Mouse (Mus musculus) liver, embryonic 13.5 days (tissue): ENCODE measurements around the gene Hbb-bh1. TPM values are rescaled to one million over a fixed set of nuclear protein-coding genes. Genes with fewer than 3 reads are reported as not detected.
A peak's percentile ranks its signal among the peaks of the same experiment; 100 is the strongest.
"Not testable (repeated sequence)": the region's sequence is repeated elsewhere in the genome, so short reads cannot be mapped to it uniquely, and the experiment has no call there.

Source experiments
- ATAC-seq: fragments of 200-750 bp; cut with Nextera tagmentation; 2 replicates; pipeline ENCODE4 v1.8.0; 2017; ENCODE audit warnings: low read depth, mild to moderate bottlenecking, moderate number of reproducible peaks, moderate library complexity
- DNase-seq: peaks from one replicate; pipeline ENCODE4 v3.0.0; 2022
- H3K27ac ChIP-seq: fragments of 300-500 bp; sonication (generic); 2 replicates; pipeline ENCODE4 v1.5.1; 2015; ENCODE audit warnings: moderate library complexity, mild to moderate bottlenecking, inconsistent platforms
- H3K27me3 ChIP-seq: fragments of 300-500 bp; sonication (generic); 2 replicates; pipeline ENCODE4 v1.6.1; 2015; ENCODE audit warnings: mild to moderate bottlenecking, inconsistent platforms
- H3K36me3 ChIP-seq: fragments of 300-500 bp; sonication (generic); 2 replicates; pipeline ENCODE4 v1.6.1; 2015; ENCODE audit warnings: mild to moderate bottlenecking, inconsistent platforms
- H3K4me1 ChIP-seq: fragments of 300-500 bp; sonication (generic); replicated peaks from 2 replicates; pipeline ENCODE4 v1.6.1; 2015; ENCODE audit warnings: inconsistent platforms
- H3K4me2 ChIP-seq: fragments of 300-500 bp; sonication (generic); 2 replicates; pipeline ENCODE4 v1.6.1; 2015; ENCODE audit warnings: inconsistent platforms, mild to moderate bottlenecking, moderate library complexity
- H3K4me3 ChIP-seq: fragments of 300-500 bp; sonication (generic); replicated peaks from 2 replicates; pipeline ENCODE4 v1.5.1; 2015; ENCODE audit warnings: mild to moderate bottlenecking, inconsistent platforms
- H3K9ac ChIP-seq: fragments of 300-500 bp; sonication (generic); 2 replicates; pipeline ENCODE4 v1.6.1; 2015; ENCODE audit warnings: mild to moderate bottlenecking, inconsistent platforms
- H3K9me3 ChIP-seq: fragments of 300-500 bp; sonication (generic); replicated peaks from 2 replicates; pipeline ENCODE4 v1.6.1; 2016; ENCODE audit warnings: inconsistent platforms
- WGBS: fragments of 180-500 bp; shearing (Covaris S2); methylation state at CpG from one replicate; pipeline ENCODE4 v1.1.7; 2015; ENCODE audit not compliant: insufficient replicate concordance; 5-methylcytosine and 5-hydroxymethylcytosine counted together
- polyA plus RNA-seq: library from polyadenylated mRNA; unstranded; fragments of >200 nt; fragmentation: Nextera tagmentation; extraction: Ambion mirVana; gene quantifications from 2 replicates; pipeline ENCODE4 v1.2.1, GENCODE M21; 2015

The Hbb-bh1 gene
- polyA plus RNA-seq, 1 experiment from 2014 or later = 436 TPM

DNA sequence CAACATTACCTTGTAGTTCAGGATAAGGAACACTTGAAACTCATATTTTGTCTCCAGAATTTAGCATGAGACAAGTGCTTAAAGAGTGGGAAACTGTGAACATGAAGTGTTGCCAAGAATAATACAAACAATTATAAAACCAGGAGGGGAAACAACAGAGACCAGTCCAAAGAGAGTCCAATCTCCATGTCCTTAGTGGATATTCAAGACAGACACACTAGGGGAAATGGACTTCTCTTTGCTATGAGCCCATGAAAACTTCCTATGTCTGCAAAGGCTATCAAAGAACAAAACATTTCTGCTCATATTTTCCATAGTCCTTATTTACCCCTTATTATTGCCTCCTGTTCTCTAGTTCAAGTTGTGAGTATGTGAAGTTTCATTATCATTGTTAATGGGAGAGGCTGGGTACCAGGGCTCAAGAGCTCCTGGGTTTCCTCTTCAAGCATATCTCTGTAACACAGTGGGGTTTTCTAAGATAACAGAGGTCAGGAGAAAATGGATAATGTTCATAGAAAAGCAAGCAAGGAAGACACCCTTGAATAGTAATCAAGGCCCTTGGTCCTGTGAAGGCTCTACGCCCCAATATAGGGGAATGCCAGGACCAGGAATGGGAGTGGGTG is 31.6 kb downstream of the Hbb-bh1 start:
- H3K36me3 ChIP-seq = no peaks in the 10 kb centered on the region
- H3K9me3 ChIP-seq = no peaks in the 10 kb centered on the region
- H3K4me1 ChIP-seq = peaks cover 43% of the 10 kb centered on the region
- H3K9ac ChIP-seq = peak overlapping the region; percentile 66
- DNase-seq (no peak), ATAC-seq (peak; percentile 62)
- no peaks in the 10 kb centered on the region for H3K27me3 ChIP-seq
- peak overlapping the region; percentile 51 for H3K4me3 ChIP-seq
- H3K4me2 ChIP-seq = peak overlapping the region; percentile 45
- H3K27ac ChIP-seq = peak overlapping the region; percentile 97
- WGBS = 27% methylated on average over 1 of the region's 1 CpGs

DNA sequence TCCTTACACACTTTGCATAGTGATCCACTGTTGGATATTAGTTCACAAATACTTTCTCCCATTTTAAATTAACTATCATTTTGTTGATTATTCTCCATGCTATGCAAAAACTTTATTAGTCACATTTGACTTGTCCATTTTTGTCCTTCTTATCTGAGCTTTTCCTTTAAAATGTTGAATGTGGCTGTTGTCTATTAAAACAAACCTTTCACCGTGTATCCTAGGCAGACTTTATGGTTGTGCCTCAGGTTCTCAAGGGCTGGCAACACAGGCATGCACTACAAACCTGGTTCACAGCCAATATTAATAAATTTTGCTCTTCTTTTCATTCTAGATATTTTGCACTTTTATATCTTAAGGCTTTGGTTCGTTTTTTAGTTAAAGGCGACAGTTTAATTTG is 32.2 kb downstream of the Hbb-bh1 start:
- DNase-seq (no peak), ATAC-seq (peak; percentile 21)
- Histone ChIP-seq H3K9me3 (no peaks in the 10 kb centered on the region), H3K36me3 (no peaks in the 10 kb centered on the region), H3K27ac (peak overlapping the region; percentile 97), H3K4me3 (peak overlapping the region; percentile 51), H3K4me2 (peak overlapping the region; percentile 23; the same call in 1 of the 2 replicates), H3K9ac (peak overlapping the region; percentile 30; the same call in 1 of the 2 replicates), H3K4me1 (peaks cover 39% of the 10 kb centered on the region), H3K27me3 (no peaks in the 10 kb centered on the region)
- WGBS = 26% methylated on average over 3 of the region's 3 CpGs

DNA sequence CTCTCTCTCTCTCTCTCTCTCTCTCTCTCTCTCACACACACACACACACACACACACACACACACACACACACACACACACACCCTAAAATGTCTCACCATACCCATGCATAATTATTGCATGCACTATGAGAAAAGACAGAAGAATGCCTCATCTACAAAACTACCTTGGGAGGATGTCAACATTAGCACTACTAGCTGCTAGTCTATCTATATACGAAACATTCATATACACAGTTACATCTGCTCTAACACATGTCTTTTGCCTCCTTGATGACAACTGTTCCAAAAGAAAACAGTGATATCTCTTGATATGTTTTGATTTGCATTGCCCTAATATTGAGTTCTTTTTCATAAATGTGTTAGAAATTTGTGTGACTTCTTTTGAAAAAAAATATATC is 32.7 kb downstream of the Hbb-bh1 start:
- peak overlapping the region; percentile 41 for H3K4me3 ChIP-seq
- ATAC-seq (no peak), DNase-seq (no peak)
- H3K9ac ChIP-seq = peak overlapping the region; percentile 70
- no peaks in the 10 kb centered on the region for H3K27me3 ChIP-seq
- no peaks in the 10 kb centered on the region for H3K36me3 ChIP-seq
- WGBS = 41% methylated on average over 1 of the region's 1 CpGs
- peak overlapping the region; percentile 97 for H3K27ac ChIP-seq
- H3K9me3 ChIP-seq = no peaks in the 10 kb centered on the region
- peaks cover 36% of the 10 kb centered on the region for H3K4me1 ChIP-seq
- peak overlapping the region; percentile 60 for H3K4me2 ChIP-seq

DNA sequence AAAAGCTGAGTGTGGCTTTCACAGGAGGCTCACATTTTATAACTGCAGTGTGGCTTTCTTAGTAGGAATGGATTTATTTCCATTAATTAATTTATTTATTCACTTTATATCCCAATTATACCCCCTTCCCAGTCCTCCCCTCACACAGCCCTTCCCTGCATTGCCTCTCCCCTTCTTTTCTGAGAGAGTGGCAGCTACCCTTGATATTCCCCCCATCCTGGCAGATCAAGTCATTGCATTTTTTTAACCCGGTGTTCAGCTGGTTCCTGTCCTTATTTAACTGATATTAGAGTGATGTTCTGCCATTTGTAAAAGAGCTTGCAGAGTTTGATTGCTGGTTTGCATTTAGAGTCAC is 33.2 kb downstream of the Hbb-bh1 start:
- ATAC-seq = no peak
- peaks cover 34% of the 10 kb centered on the region for H3K4me1 ChIP-seq
- 20% methylated on average over 1 of the region's 1 CpGs for WGBS
- DNase-seq = no peak
- H3K9me3 ChIP-seq = no peaks in the 10 kb centered on the region
- peak overlapping the region; percentile 97 for H3K27ac ChIP-seq
- H3K9ac ChIP-seq = peak overlapping the region; percentile 70
- H3K27me3 ChIP-seq = no peaks in the 10 kb centered on the region
- H3K4me3 ChIP-seq = peak overlapping the region; percentile 41
- peak overlapping the region; percentile 60 for H3K4me2 ChIP-seq
- no peaks in the 10 kb centered on the region for H3K36me3 ChIP-seq

DNA sequence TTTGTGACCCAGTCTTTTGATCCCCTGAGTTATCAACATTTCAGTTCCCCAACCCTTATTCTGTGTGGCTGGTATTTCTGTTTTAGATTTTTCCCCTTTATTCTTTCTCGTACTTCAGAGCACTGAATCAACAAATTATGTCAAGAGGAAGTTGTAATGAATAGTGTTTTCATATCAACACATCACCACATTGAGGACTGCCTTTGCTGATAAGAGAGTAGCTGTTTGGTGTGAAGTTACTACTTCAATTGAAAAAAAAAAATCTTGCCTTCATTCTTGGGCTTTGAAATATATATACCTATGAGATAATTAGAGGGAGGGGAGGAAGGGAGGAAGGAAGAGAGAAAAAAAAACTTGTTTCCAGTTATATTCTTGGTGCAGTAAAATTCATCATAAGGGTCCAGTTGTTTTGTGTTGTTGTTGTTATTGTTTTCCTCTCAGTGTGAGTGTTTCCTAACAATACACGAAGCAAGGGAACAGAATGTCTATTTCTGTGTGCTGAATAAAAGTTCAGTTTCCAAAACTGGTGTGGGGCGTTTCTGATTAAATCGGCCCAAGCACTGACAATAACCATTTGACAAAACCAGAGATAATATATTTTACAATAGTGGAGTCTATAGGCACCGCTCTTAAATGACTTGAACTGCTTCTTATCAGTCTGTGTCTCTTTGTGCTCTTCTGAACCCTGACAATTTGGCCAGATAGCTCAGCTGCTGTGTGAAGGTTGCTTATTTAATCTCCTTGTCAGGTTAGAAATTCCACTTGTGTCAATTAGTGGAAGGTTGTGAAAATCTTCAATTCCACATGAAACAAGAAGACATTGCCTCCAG is 33.8 kb downstream of the Hbb-bh1 start:
- H3K27me3 ChIP-seq = no peaks in the 10 kb centered on the region
- DNase-seq (no peak), ATAC-seq (no peak)
- peak overlapping the region; percentile 41 for H3K4me3 ChIP-seq
- peaks cover 34% of the 10 kb centered on the region for H3K4me1 ChIP-seq
- H3K36me3 ChIP-seq = no peaks in the 10 kb centered on the region
- peak overlapping the region; percentile 97 for H3K27ac ChIP-seq
- H3K4me2 ChIP-seq = peak overlapping the region; percentile 60
- WGBS = 7% methylated on average over 5 of the region's 5 CpGs
- H3K9ac ChIP-seq = peak overlapping the region; percentile 70
- H3K9me3 ChIP-seq = no peaks in the 10 kb centered on the region

DNA sequence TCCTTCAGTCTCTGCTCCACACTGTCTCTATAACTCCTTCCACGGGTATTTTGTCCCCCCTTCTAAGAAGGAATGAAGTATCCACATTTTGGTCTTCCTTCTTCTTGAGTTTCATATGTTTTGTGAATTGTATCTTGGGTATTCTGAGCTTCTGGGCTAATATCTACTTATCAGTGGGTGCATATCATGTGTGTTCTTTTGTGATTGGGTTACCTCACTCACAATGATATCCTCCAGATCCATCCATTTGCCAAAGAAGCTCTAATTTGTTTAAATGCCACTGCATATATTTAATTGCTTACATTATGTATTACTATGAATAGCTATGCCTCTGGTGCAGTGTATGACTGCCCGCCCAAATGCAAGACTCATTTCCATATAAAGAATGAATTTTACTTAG is 34.8 kb downstream of the Hbb-bh1 start:
- H3K27me3 ChIP-seq, ATAC-seq, H3K9me3 ChIP-seq, DNase-seq, H3K36me3 ChIP-seq: not testable (repeated sequence)
- peak overlapping the region; percentile 39 for H3K4me2 ChIP-seq
- H3K4me1 ChIP-seq = peaks cover 34% of the 10 kb centered on the region
- peak overlapping the region; percentile 97 for H3K27ac ChIP-seq
- peak overlapping the region; percentile 68 for H3K9ac ChIP-seq
- H3K4me3 ChIP-seq = peak overlapping the region; percentile 8; the same call in 1 of the 2 replicates
- 34% methylated on average over 2 of the region's 2 CpGs for WGBS

DNA sequence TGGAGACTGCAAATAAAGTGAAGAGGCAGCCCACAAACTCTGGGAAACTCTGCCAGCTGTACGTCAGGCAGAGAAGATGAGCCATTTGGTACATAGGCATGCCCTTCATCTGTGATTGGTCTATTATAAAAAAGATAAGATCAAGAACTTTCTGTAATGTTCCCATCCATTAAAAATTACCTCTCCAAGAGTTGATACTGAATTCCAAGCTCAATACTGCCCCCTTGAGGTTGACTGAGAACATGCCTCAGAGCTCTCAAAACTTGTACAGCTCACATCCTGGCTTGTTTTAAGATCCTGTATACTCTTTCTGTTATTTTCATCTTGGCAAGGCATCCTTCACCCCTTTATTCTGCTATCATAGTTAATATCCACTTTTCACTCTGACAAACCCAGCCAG is 36.1 kb downstream of the Hbb-bh1 start:
- no peak overlapping the region for H3K4me3 ChIP-seq
- 69% methylated on average over 1 of the region's 1 CpGs for WGBS
- H3K9me3 ChIP-seq = no peaks in the 10 kb centered on the region
- DNase-seq = peak; percentile 52
- peaks cover 34% of the 10 kb centered on the region for H3K4me1 ChIP-seq
- ATAC-seq = no peak
- no peak overlapping the region for H3K4me2 ChIP-seq
- H3K9ac ChIP-seq = peak overlapping the region; percentile 46; the same call in 1 of the 2 replicates
- H3K36me3 ChIP-seq = no peaks in the 10 kb centered on the region
- no peaks in the 10 kb centered on the region for H3K27me3 ChIP-seq
- peak overlapping the region; percentile 97 for H3K27ac ChIP-seq

DNA sequence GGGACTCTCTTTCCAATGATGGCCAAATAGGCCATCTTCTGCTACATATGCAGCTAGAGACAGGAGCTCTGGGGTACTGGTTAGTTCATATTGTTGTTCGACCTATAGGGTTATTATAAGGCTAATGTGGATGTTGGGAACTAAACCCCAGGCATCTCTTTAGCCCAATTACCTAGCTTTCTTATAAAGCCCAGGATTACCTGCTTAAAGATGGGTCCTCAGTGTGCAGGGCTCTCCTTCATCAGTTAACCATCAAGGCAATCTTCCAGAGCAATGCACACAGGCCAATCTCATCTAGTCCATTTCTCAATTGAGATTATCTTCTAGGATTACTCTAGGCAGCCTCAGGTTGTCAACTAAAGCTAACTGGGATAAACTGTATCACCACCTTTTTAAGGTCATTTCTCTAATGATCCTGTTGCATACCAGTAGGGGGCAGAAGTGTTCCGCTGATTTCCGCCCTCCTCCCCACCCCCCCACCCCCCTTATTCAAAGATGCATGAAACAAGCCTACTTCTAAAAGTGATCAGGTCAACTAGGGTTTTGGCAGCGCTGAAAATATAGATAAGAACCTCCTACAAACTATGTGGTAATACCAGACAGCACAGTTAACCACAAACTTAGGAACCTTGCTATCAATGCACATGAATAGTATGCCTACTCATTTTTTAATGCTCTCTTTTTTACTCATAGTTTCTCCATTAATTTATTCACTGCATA is 50.1 kb downstream of the Hbb-bh1 start:
- H3K27ac ChIP-seq = peak overlapping the region; percentile 39; the same call in 1 of the 2 replicates
- H3K27me3 ChIP-seq = no peaks in the 10 kb centered on the region
- DNase-seq (no peak), ATAC-seq (peak; percentile 96)
- no peaks in the 10 kb centered on the region for H3K9me3 ChIP-seq
- peak overlapping the region; percentile 29; the same call in 1 of the 2 replicates for H3K9ac ChIP-seq
- no peak overlapping the region for H3K4me2 ChIP-seq
- no peaks in the 10 kb centered on the region for H3K36me3 ChIP-seq
- H3K4me1 ChIP-seq = peaks cover 12% of the 10 kb centered on the region
- 6% methylated on average over 4 of the region's 4 CpGs for WGBS
- H3K4me3 ChIP-seq = no peak overlapping the region

DNA sequence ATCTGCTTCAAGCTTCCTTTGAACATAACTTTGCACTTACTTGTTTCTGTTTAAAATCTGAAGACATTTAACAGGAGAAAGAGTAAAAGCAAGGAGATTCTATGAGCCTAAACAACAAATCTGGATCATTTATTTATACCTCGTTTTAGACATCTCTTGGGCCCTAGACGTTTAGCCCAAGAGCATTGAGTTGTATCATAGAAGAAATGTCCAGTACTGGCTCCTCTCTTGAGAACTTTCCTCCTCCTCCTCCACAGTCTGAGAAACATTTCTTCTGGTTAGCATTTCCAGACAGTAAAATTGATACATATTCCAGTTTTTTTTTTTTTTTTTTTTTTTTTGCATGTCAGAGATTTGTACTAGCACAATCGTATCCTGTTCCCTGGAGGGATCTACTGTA is 51.2 kb downstream of the Hbb-bh1 start, which contains the start of gene Olfr67:
Gene Olfr67, minus strand, starts transcription at position 101 of the 400 bp plus-strand sequence.
- Histone ChIP-seq H3K27me3 (no peaks in the 10 kb centered on the region), H3K36me3 (no peaks in the 10 kb centered on the region), H3K4me1 (peaks cover 12% of the 10 kb centered on the region), H3K9ac (peak within 1 kb of the TSS; percentile 29; the same call in 1 of the 2 replicates), H3K9me3 (no peaks in the 10 kb centered on the region), H3K4me2 (no peak within 1 kb of the TSS), H3K27ac (peak within 1 kb of the TSS; percentile 39; the same call in 1 of the 2 replicates), H3K4me3 (no peak within 1 kb of the TSS)
- ATAC-seq (no peak), DNase-seq (no peak)
- WGBS = 64% methylated on average over 3 of the region's 3 CpGs
